Mouse (Mus musculus): Measurements from ENCODE around the gene Gm20388. TPM values are rescaled to one million over a fixed set of nuclear protein-coding genes. Genes with fewer than 3 reads are reported as not detected.
"Not testable (repeated sequence)": the region's sequence is repeated elsewhere in the genome, so short reads cannot be mapped to it uniquely, and the experiment has no call there.

Gm20388 gene
- polyA plus RNA-seq, 1 experiment from 2014 or later = not detected

DNA sequence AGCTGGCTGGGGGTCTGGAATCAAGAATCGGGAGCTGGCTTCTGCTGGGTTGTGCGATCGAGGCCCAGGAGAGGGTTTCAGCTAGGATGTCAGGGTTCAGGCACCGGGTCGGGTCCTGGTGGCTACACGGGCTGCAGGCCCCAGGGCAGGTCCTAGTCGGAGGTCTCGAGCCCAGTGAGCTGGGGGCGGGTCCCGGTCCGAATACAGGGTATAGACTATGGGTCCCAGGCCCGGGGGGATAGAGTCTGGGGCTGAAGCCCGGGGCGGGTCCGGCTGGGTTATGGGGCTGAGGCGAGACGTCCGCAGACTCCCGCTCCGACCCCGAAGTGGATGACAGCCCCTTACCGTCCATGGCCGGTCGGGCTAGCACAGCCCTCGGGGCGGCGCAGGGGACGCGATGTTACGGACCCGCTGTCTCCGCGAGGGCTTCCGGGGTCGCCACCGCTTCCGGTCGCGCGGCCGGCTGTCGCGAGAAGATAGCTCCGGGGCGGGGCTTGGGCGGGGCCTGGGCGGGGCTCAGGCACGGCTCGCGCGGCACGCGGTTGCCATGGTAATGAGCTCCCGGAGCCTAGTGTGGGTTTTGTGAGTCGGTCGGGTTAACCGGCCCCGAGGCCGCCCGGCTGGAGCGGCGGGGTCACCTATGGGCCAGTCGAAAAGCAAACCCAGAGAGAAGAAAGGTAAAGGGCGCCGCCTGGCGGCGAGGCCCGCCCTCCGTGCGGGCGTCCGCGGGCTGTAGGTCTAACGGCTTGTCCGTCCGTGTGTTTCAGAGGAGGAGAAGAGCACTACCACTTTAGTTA is 3301.9 kb downstream of the Gm20388 start, which contains the start of the genes Chmp1a and Spata33:
TSS of gene Chmp1a (minus strand) at position 443 of the 797 bp plus-strand sequence.
TSS of gene Spata33 (plus strand) at position 512 of the 797 bp plus-strand sequence.
- ATAC-seq = peak; percentile 89
- Histone ChIP-seq H3K27ac (peak within 1 kb of the TSS; percentile 80), H3K4me3 (peak within 1 kb of the TSS; percentile 99), H3K9ac (peak within 1 kb of the TSS; percentile 96), H3K4me2 (peak within 1 kb of the TSS; percentile 95), H3K36me3 (peaks cover 32% of the 10 kb centered on the region), H3K4me1 (peaks cover 35% of the 10 kb centered on the region), H3K27me3 (replicated peaks) (peaks cover 20% of the 10 kb centered on the region), H3K9me3 (replicated peaks) (no peaks in the 10 kb centered on the region)
- under 1% methylated on average over 61 of the region's 76 CpGs for WGBS (ENCODE audit: insufficient replicate concordance)

DNA sequence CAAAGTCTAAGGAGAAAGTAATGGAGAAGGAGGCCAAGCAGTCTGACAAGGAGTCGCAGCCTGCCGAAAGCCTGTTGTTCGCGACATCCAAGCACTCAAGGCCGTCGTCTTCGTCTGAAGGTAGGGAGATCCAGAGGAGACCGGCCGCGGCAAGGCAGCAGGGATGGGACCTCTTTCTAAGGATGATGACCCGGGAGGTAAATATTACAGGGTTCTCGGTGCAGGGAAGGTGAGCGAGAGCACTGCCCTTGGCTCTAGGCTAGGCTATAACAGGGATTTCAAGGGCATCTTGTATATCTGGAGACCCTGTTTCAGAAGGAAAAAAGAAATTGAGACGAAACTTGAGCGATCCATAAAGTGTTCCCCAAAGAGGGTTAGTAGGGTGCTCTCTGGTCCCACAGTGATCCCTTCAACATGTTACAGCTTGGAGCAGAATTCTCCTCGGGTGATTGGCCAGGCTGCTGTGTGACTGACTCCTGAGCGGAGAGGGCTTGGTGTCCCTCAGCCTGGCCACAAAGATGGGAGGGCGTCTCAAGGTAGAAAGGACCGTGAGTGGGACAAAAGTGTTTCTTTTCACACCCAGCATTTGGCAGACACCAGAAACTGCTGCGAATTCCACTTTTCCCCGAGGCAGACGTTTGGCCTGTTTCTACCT is 3302.6 kb downstream of the Gm20388 start:
- peak overlapping the region; percentile 80 for H3K27ac ChIP-seq

GRCm38 (mm10) chr8:123215430-123215829 is 3304.8 kb downstream of the Gm20388 start:
- Histone ChIP-seq H3K4me3 (no peak overlapping the region), H3K4me1 (peaks cover 35% of the 10 kb centered on the region), H3K27me3 (replicated peaks) (peaks cover 20% of the 10 kb centered on the region), H3K9ac (no peak overlapping the region), H3K27ac (no peak overlapping the region), H3K9me3 (replicated peaks) (no peaks in the 10 kb centered on the region), H3K36me3 (peaks cover 3% of the 10 kb centered on the region; the same call in 1 of the 2 replicates), H3K4me2 (no peak overlapping the region)
- 30% methylated on average over 3 of the region's 3 CpGs for WGBS (ENCODE audit: insufficient replicate concordance)
- no peak for ATAC-seq

More for the DNA sequence above, 3302.6 kb downstream of the Gm20388 start:
- H3K4me1 ChIP-seq = peaks cover 35% of the 10 kb centered on the region
- no peak; the same call in 1 of the 2 replicates for ATAC-seq
- no peaks in the 10 kb centered on the region for H3K9me3 ChIP-seq (replicated peaks)
- 25% methylated on average over 22 of the region's 22 CpGs for WGBS (ENCODE audit: insufficient replicate concordance)
- peak overlapping the region; percentile 96 for H3K9ac ChIP-seq
- peaks cover 20% of the 10 kb centered on the region for H3K27me3 ChIP-seq (replicated peaks)
- peak overlapping the region; percentile 99 for H3K4me3 ChIP-seq
- peaks cover 24% of the 10 kb centered on the region for H3K36me3 ChIP-seq
- H3K4me2 ChIP-seq = peak overlapping the region; percentile 95

DNA sequence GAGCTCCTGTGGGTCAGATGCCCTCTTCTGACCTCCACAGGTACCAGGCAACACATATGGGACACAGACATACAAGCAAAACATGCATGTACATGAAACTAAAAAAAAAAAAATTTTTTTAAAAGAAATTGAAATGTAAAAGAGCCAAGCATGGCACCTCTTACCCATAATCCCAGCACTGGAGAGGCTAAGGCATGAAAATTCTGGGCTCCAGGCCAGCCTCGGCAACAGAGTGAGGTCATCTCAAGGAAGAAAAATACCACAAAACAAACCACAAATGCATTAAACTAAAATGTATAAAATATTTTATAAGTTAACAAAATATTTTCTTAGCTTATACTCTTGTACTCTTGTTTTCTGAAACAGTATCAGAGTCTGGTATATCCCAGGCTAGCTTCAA is 3310.3 kb downstream of the Gm20388 start:
- Histone ChIP-seq H3K36me3 (no peaks in the 10 kb centered on the region), H3K4me3 (no peak overlapping the region), H3K4me2 (no peak overlapping the region), H3K27me3 (replicated peaks) (peaks cover 10% of the 10 kb centered on the region; the same call in 1 of the 2 replicates), H3K27ac (no peak overlapping the region), H3K4me1 (peaks cover 17% of the 10 kb centered on the region), H3K9ac (no peak overlapping the region), H3K9me3 (replicated peaks) (no peaks in the 10 kb centered on the region)
- no peak for ATAC-seq
- WGBS (ENCODE audit: insufficient replicate concordance) = 58% methylated on average over 1 of the region's 1 CpGs

GRCm38 (mm10) chr8:123224278-123225266 is 3313.9 kb downstream of the Gm20388 start, which contains the start of gene Cdk10:
TSS of gene Cdk10 (plus strand) at chr8:123224842.
- H3K36me3 ChIP-seq = peaks cover 25% of the 10 kb centered on the region
- peak within 1 kb of the TSS; percentile 76 for H3K27ac ChIP-seq
- H3K4me1 ChIP-seq = peaks cover 19% of the 10 kb centered on the region
- H3K27me3 ChIP-seq (replicated peaks) = 0 out of 2 replicates have a peak, but pooled peaks cover 4% of the 10 kb centered on the region
- peak within 1 kb of the TSS; percentile 86 for H3K9ac ChIP-seq
- peak within 1 kb of the TSS; percentile 97 for H3K4me2 ChIP-seq
- H3K4me3 ChIP-seq = peak within 1 kb of the TSS; percentile 82
- no peaks in the 10 kb centered on the region for H3K9me3 ChIP-seq (replicated peaks)
- 3% methylated on average over 59 of the region's 59 CpGs for WGBS (ENCODE audit: insufficient replicate concordance)
- ATAC-seq = peak; percentile 88

DNA sequence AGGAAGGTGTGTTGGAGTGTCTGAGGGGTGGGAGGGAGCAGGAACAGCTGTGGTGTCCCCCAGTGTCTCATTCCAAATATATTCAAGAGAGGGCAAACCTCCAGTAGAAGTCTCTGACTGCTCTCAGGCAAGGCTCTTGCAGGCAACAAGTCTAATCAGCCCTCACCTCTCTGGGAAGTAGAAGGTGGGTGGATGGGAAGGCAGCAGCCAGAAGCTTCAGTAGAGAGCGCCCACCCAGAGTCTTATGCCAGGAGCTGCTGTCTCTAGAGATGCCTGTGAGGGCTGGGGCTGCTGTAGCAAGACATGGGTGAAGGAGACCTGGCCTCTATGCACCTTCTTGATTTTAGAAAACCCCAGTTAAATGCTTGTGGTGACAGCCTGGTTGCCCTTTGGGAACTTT is 3317.8 kb downstream of the Gm20388 start:
- Histone ChIP-seq H3K4me3 (no peak overlapping the region), H3K4me2 (no peak overlapping the region), H3K4me1 (peaks cover 19% of the 10 kb centered on the region), H3K9ac (no peak overlapping the region), H3K9me3 (replicated peaks) (no peaks in the 10 kb centered on the region), H3K27ac (no peak overlapping the region), H3K36me3 (peaks cover 25% of the 10 kb centered on the region), H3K27me3 (replicated peaks) (peaks cover 6% of the 10 kb centered on the region)
- no peak for ATAC-seq
- WGBS (ENCODE audit: insufficient replicate concordance) = 71% methylated on average over 1 of the region's 1 CpGs

DNA sequence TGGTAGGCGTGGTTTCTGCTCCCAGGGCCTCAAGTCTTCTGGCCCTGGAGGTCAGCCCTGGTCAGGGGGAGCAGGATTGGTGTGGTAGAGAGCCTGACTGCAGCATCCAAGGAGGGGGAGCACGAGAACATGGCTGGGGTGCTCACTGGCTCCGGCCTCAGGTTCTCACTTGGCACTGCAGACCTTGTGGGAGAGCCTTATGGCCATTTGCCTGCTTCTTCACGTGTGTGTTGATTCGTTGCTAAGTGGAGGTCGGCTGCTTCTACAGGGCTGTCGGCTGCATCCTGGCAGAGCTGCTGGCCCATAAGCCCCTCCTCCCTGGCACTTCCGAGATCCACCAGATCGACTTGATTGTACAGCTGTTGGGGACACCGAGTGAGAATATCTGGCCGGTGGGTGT is 3319.7 kb downstream of the Gm20388 start:
- H3K9me3 ChIP-seq (replicated peaks); H3K9ac ChIP-seq; H3K4me3 ChIP-seq; H3K4me2 ChIP-seq; H3K27ac ChIP-seq; ATAC-seq: not testable (repeated sequence)
- WGBS (ENCODE audit: insufficient replicate concordance) = 65% methylated on average over 11 of the region's 11 CpGs
- Histone ChIP-seq H3K27me3 (replicated peaks) (peaks cover 25% of the 10 kb centered on the region), H3K4me1 (peaks cover 16% of the 10 kb centered on the region), H3K36me3 (peaks cover 25% of the 10 kb centered on the region)

GRCm38 (mm10) chr8:123231742-123232141 is 3321.1 kb downstream of the Gm20388 start:
- H3K27ac ChIP-seq = no peak overlapping the region
- peaks cover 21% of the 10 kb centered on the region for H3K4me1 ChIP-seq
- H3K4me3 ChIP-seq = no peak overlapping the region
- H3K36me3 ChIP-seq = peaks cover 25% of the 10 kb centered on the region
- H3K9me3 ChIP-seq (replicated peaks) = no peaks in the 10 kb centered on the region
- H3K9ac ChIP-seq = no peak overlapping the region
- no peak overlapping the region for H3K4me2 ChIP-seq
- WGBS (ENCODE audit: insufficient replicate concordance) = 72% methylated on average over 5 of the region's 5 CpGs
- H3K27me3 ChIP-seq (replicated peaks) = peaks cover 31% of the 10 kb centered on the region
- no peak for ATAC-seq

GRCm38 (mm10) chr8:123232553-123232952 is 3321.9 kb downstream of the Gm20388 start:
- ATAC-seq = no peak
- Histone ChIP-seq H3K27ac (no peak overlapping the region), H3K36me3 (peaks cover 18% of the 10 kb centered on the region), H3K4me2 (no peak overlapping the region), H3K9me3 (replicated peaks) (no peaks in the 10 kb centered on the region), H3K9ac (no peak overlapping the region), H3K4me1 (peaks cover 21% of the 10 kb centered on the region), H3K4me3 (no peak overlapping the region), H3K27me3 (replicated peaks) (peaks cover 31% of the 10 kb centered on the region)
- 43% methylated on average over 7 of the region's 7 CpGs for WGBS (ENCODE audit: insufficient replicate concordance)

DNA sequence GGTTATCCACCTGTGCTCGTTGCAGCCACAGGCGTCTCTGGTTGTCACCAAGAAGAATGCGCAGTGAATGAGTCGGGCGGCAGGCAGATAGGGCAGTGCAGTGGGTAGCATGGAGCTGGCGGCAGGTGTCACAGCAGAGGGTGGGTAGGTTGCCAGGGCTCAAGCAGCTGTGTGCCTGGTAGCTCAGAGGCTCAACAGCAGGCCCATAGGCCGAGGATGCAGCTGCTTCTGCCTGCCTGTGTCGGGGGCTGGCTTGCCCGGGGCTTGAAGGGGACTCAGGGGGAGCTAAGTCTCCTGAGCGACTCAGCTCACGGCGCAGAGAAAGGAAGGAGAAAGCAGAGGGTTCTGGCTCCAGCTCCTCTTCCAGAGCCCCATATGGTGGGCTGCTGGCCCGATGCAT is 3322.7 kb downstream of the Gm20388 start:
- Histone ChIP-seq H3K4me2 (no peak overlapping the region), H3K9ac (no peak overlapping the region), H3K27ac (no peak overlapping the region), H3K27me3 (replicated peaks) (peaks cover 31% of the 10 kb centered on the region), H3K9me3 (replicated peaks) (no peaks in the 10 kb centered on the region), H3K4me1 (peaks cover 21% of the 10 kb centered on the region), H3K36me3 (peaks cover 11% of the 10 kb centered on the region), H3K4me3 (no peak overlapping the region)
- WGBS (ENCODE audit: insufficient replicate concordance) = 56% methylated on average over 13 of the region's 13 CpGs
- ATAC-seq = no peak

DNA sequence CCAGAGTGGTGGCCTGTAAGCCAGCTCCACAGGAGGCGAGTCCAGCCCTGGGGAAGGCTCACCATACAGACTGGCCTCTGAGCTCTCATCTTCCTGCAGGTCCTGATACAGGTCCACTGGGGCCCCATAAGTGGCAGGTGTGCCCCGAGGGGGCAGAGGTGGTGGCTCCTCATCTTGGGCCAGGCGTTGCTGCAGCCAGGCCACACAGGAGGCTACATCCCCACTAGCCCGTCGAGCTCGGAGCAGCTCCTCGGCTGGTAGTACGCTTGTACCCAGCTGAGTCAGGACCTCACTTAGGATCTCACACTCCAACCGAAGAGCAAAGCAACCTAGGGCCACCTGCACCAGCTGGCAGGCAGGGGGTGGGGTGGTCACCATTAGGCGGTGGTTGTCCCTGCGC is 3323.1 kb downstream of the Gm20388 start:
- H3K9me3 ChIP-seq (replicated peaks) = no peaks in the 10 kb centered on the region
- H3K36me3 ChIP-seq = peaks cover 7% of the 10 kb centered on the region
- ATAC-seq = no peak
- H3K4me2 ChIP-seq = no peak overlapping the region
- peaks cover 31% of the 10 kb centered on the region for H3K27me3 ChIP-seq (replicated peaks)
- H3K27ac ChIP-seq = no peak overlapping the region
- H3K9ac ChIP-seq = no peak overlapping the region
- H3K4me1 ChIP-seq = peaks cover 21% of the 10 kb centered on the region
- 73% methylated on average over 11 of the region's 11 CpGs for WGBS (ENCODE audit: insufficient replicate concordance)
- H3K4me3 ChIP-seq = no peak overlapping the region

All from liver, embryonic 12.5 days (tissue).